Mouse (Mus musculus): ENCODE data around the gene Gpr155. TPM values are rescaled to one million over a fixed set of nuclear protein-coding genes. Genes with fewer than 3 reads are reported as not detected.
A peak's percentile ranks its signal among the peaks of the same experiment; 100 is the strongest.

Gpr155 gene
- polyA plus RNA-seq, 1 experiment from 2014 or later, result 7.7 TPM

GRCm38 (mm10) chr2:73363448-73363847, 22.9 kb downstream of the Gpr155 start:
- Histone ChIP-seq H3K36me3 (ENCODE audit: insufficient read depth, low read length) (0 out of 2 replicates have a peak, but pooled peaks cover 3% of the 10 kb centered on the region), H3K4me1 (ENCODE audit: insufficient read depth, low read length) (no peaks in the 10 kb centered on the region), H3K9me3 (ENCODE audit: low read length) (peaks cover 3% of the 10 kb centered on the region; the same call in 1 of the 2 replicates), H3K9ac (replicated peaks; ENCODE audit: low read length) (no peak overlapping the region), H3K4me2 (replicated peaks; ENCODE audit: low read depth, low read length) (no peak overlapping the region), H3K27me3 (ENCODE audit: insufficient read depth, low read length) (no peaks in the 10 kb centered on the region), H3K4me3 (ENCODE audit: low read length) (no peak overlapping the region), H3K27ac (ENCODE audit: low read length) (no peak overlapping the region)
- ATAC-seq (ENCODE audit: low FRiP score, low TSS enrichment), result no peak
- WGBS, result 75% methylated on average over 5 of the region's 5 CpGs

DNA sequence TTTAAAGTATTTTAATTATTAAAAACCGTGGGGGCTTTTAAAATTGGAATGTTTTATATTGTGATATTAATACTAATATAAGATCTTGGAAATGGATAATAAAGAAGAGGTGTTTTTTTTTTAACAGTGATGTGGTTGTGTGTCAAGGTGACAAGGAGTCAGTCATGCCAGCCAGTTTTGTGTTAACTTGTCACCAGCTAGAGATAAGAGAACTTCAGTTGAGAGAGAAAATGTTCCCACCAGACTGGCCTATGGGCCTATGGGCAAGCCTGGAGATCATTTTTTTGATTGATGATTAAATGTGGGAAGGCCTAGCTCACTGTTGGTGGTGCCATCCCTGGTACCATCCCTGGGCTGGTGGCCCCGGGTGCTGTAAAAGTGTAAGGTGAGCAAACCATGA, 25.8 kb downstream of the Gpr155 start:
- Histone ChIP-seq H3K36me3 (ENCODE audit: insufficient read depth, low read length) (0 out of 2 replicates have a peak, but pooled peaks cover 3% of the 10 kb centered on the region), H3K4me1 (ENCODE audit: insufficient read depth, low read length) (no peaks in the 10 kb centered on the region), H3K9me3 (ENCODE audit: low read length) (peaks cover 3% of the 10 kb centered on the region; the same call in 1 of the 2 replicates), H3K4me3 (ENCODE audit: low read length) (no peak overlapping the region), H3K9ac (replicated peaks; ENCODE audit: low read length) (no peak overlapping the region), H3K27ac (ENCODE audit: low read length) (no peak overlapping the region), H3K4me2 (replicated peaks; ENCODE audit: low read depth, low read length) (no peak overlapping the region), H3K27me3 (ENCODE audit: insufficient read depth, low read length) (no peaks in the 10 kb centered on the region)
- no peak for ATAC-seq (ENCODE audit: low FRiP score, low TSS enrichment)
- 91% methylated on average over 2 of the region's 2 CpGs for WGBS

GRCm38 (mm10) chr2:73359941-73360340, 26.4 kb downstream of the Gpr155 start:
- Histone ChIP-seq H3K4me1 (ENCODE audit: insufficient read depth, low read length) (no peaks in the 10 kb centered on the region), H3K9me3 (ENCODE audit: low read length) (peaks cover 3% of the 10 kb centered on the region; the same call in 1 of the 2 replicates), H3K36me3 (ENCODE audit: insufficient read depth, low read length) (0 out of 2 replicates have a peak, but pooled peaks cover 3% of the 10 kb centered on the region), H3K4me2 (replicated peaks; ENCODE audit: low read depth, low read length) (no peak overlapping the region), H3K4me3 (ENCODE audit: low read length) (no peak overlapping the region), H3K27me3 (ENCODE audit: insufficient read depth, low read length) (no peaks in the 10 kb centered on the region), H3K27ac (ENCODE audit: low read length) (no peak overlapping the region), H3K9ac (replicated peaks; ENCODE audit: low read length) (no peak overlapping the region)
- no peak; the same call in 1 of the 2 replicates for ATAC-seq (ENCODE audit: low FRiP score, low TSS enrichment)
- WGBS, result 92% methylated on average over 5 of the region's 5 CpGs

DNA sequence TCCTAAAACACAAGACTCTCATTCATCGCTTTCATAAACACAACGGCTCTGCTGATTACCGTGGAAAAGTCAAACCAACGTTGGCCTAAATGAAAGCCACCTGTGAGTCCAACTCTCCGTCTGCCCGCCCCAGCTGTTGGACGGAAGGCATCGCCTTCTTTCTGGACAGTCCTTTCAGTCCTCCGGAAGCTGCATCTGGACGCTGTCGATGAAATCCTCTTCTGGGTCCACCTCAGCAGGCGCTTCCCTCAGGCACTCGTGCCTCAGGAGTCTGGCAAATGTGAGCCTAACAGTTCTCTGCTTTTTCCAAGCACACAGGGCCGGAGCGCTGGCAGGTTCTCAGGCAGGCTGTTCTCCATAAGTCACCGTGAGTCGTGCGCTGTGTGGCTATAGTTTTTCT, 29.4 kb downstream of the Gpr155 start:
- Histone ChIP-seq H3K4me2 (replicated peaks; ENCODE audit: low read depth, low read length) (no peak overlapping the region), H3K36me3 (ENCODE audit: insufficient read depth, low read length) (no peaks in the 10 kb centered on the region), H3K4me1 (ENCODE audit: insufficient read depth, low read length) (no peaks in the 10 kb centered on the region), H3K27me3 (ENCODE audit: insufficient read depth, low read length) (no peaks in the 10 kb centered on the region), H3K4me3 (ENCODE audit: low read length) (no peak overlapping the region), H3K9ac (replicated peaks; ENCODE audit: low read length) (no peak overlapping the region), H3K9me3 (ENCODE audit: low read length) (no peaks in the 10 kb centered on the region), H3K27ac (ENCODE audit: low read length) (no peak overlapping the region)
- 79% methylated on average over 18 of the region's 18 CpGs for WGBS
- no peak for ATAC-seq (ENCODE audit: low FRiP score, low TSS enrichment)

- Histone ChIP-seq H3K36me3 (ENCODE audit: insufficient read depth, low read length) (no peaks in the 10 kb centered on the region), H3K4me2 (replicated peaks; ENCODE audit: low read depth, low read length) (peak overlapping the region; percentile 35), H3K9ac (replicated peaks; ENCODE audit: low read length) (no peak overlapping the region), H3K27me3 (ENCODE audit: insufficient read depth, low read length) (no peaks in the 10 kb centered on the region), H3K27ac (ENCODE audit: low read length) (no peak overlapping the region), H3K4me3 (ENCODE audit: low read length) (peak overlapping the region; percentile 1; the same call in 1 of the 2 replicates), H3K9me3 (ENCODE audit: low read length) (no peaks in the 10 kb centered on the region), H3K4me1 (ENCODE audit: insufficient read depth, low read length) (no peaks in the 10 kb centered on the region)
- 0 out of 2 replicates have a peak, but pooled peaks have one; percentile 46 for ATAC-seq (ENCODE audit: low FRiP score, low TSS enrichment)
- WGBS, result 38% methylated on average over 7 of the region's 7 CpGs
Measured at GRCm38 (mm10) chr2:73351927-73352374, 34.4 kb downstream of the Gpr155 start.

DNA sequence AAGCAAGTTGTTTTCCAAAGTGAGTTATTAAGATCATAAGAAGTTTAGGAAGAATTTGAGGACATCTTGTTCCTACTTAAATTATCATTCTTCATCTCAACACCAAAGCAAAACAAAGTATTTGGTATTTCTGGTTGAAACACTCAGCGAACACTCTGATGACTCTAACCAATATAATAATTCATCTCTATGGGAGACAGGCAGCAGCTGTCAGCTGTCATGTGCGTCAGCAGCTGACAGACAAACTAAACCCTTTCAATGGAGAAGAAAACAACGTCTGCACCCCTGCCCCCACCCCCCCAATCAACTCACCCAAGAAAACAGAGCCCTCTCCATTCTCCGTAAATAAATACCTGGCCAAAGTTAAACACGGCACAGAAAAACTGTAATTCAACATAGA, 34.9 kb downstream of the Gpr155 start:
- Histone ChIP-seq H3K4me1 (ENCODE audit: insufficient read depth, low read length) (no peaks in the 10 kb centered on the region), H3K27ac (ENCODE audit: low read length) (no peak overlapping the region), H3K4me3 (ENCODE audit: low read length) (peak overlapping the region; percentile 1; the same call in 1 of the 2 replicates), H3K27me3 (ENCODE audit: insufficient read depth, low read length) (no peaks in the 10 kb centered on the region), H3K9me3 (ENCODE audit: low read length) (no peaks in the 10 kb centered on the region), H3K36me3 (ENCODE audit: insufficient read depth, low read length) (no peaks in the 10 kb centered on the region), H3K9ac (replicated peaks; ENCODE audit: low read length) (no peak overlapping the region), H3K4me2 (replicated peaks; ENCODE audit: low read depth, low read length) (peak overlapping the region; percentile 35)
- WGBS, result 31% methylated on average over 5 of the region's 5 CpGs
- no peak for ATAC-seq (ENCODE audit: low FRiP score, low TSS enrichment)

- no peak for ATAC-seq (ENCODE audit: low FRiP score, low TSS enrichment)
- 83% methylated on average over 6 of the region's 6 CpGs for WGBS
- H3K27ac ChIP-seq (ENCODE audit: low read length), result no peak overlapping the region
- no peaks in the 10 kb centered on the region for H3K36me3 ChIP-seq (ENCODE audit: insufficient read depth, low read length)
- no peaks in the 10 kb centered on the region for H3K4me1 ChIP-seq (ENCODE audit: insufficient read depth, low read length)
- no peak overlapping the region for H3K4me3 ChIP-seq (ENCODE audit: low read length)
- no peak overlapping the region for H3K9ac ChIP-seq (replicated peaks; ENCODE audit: low read length)
- H3K4me2 ChIP-seq (replicated peaks; ENCODE audit: low read depth, low read length), result no peak overlapping the region
- H3K27me3 ChIP-seq (ENCODE audit: insufficient read depth, low read length), result no peaks in the 10 kb centered on the region
- H3K9me3 ChIP-seq (ENCODE audit: low read length), result no peaks in the 10 kb centered on the region
Measured at GRCm38 (mm10) chr2:73348221-73348620, 38.2 kb downstream of the Gpr155 start.

GRCm38 (mm10) chr2:73347766-73348165, 38.6 kb downstream of the Gpr155 start:
- H3K27ac ChIP-seq (ENCODE audit: low read length), result no peak overlapping the region
- no peak for ATAC-seq (ENCODE audit: low FRiP score, low TSS enrichment)
- no peaks in the 10 kb centered on the region for H3K4me1 ChIP-seq (ENCODE audit: insufficient read depth, low read length)
- no peaks in the 10 kb centered on the region for H3K27me3 ChIP-seq (ENCODE audit: insufficient read depth, low read length)
- H3K4me2 ChIP-seq (replicated peaks; ENCODE audit: low read depth, low read length), result no peak overlapping the region
- no peak overlapping the region for H3K9ac ChIP-seq (replicated peaks; ENCODE audit: low read length)
- no peaks in the 10 kb centered on the region for H3K9me3 ChIP-seq (ENCODE audit: low read length)
- WGBS, result 68% methylated on average over 9 of the region's 9 CpGs
- H3K4me3 ChIP-seq (ENCODE audit: low read length), result no peak overlapping the region
- H3K36me3 ChIP-seq (ENCODE audit: insufficient read depth, low read length), result no peaks in the 10 kb centered on the region

- no peak overlapping the region for H3K27ac ChIP-seq (ENCODE audit: low read length)
- no peak for ATAC-seq (ENCODE audit: low FRiP score, low TSS enrichment)
- 47% methylated on average over 6 of the region's 6 CpGs for WGBS
Measured at GRCm38 (mm10) chr2:73347136-73347535, 39.2 kb downstream of the Gpr155 start.

GRCm38 (mm10) chr2:73346345-73347086, 39.9 kb downstream of the Gpr155 start:
- Histone ChIP-seq H3K4me2 (replicated peaks; ENCODE audit: low read depth, low read length) (no peak overlapping the region), H3K9me3 (ENCODE audit: low read length) (no peaks in the 10 kb centered on the region), H3K4me3 (ENCODE audit: low read length) (no peak overlapping the region), H3K9ac (replicated peaks; ENCODE audit: low read length) (no peak overlapping the region), H3K27ac (ENCODE audit: low read length) (no peak overlapping the region), H3K36me3 (ENCODE audit: insufficient read depth, low read length) (no peaks in the 10 kb centered on the region), H3K27me3 (ENCODE audit: insufficient read depth, low read length) (no peaks in the 10 kb centered on the region), H3K4me1 (ENCODE audit: insufficient read depth, low read length) (no peaks in the 10 kb centered on the region)
- ATAC-seq (ENCODE audit: low FRiP score, low TSS enrichment), result no peak
- WGBS, result 66% methylated on average over 13 of the region's 13 CpGs

More at GRCm38 (mm10) chr2:73347136-73347535, 39.2 kb downstream of the Gpr155 start:
- no peaks in the 10 kb centered on the region for H3K27me3 ChIP-seq (ENCODE audit: insufficient read depth, low read length)
- H3K9me3 ChIP-seq (ENCODE audit: low read length), result no peaks in the 10 kb centered on the region
- H3K4me3 ChIP-seq (ENCODE audit: low read length), result no peak overlapping the region
- H3K36me3 ChIP-seq (ENCODE audit: insufficient read depth, low read length), result no peaks in the 10 kb centered on the region
- H3K4me1 ChIP-seq (ENCODE audit: insufficient read depth, low read length), result no peaks in the 10 kb centered on the region
- no peak overlapping the region for H3K4me2 ChIP-seq (replicated peaks; ENCODE audit: low read depth, low read length)
- no peak overlapping the region for H3K9ac ChIP-seq (replicated peaks; ENCODE audit: low read length)

Data from kidney, embryonic 16.5 days (tissue).